Mouse (Mus musculus) C2C12 (cell line): ENCODE data around the gene Disp3.

Experiments used
- CTCF ChIP-seq: IDR thresholded peaks from one replicate; pipeline ENCODE4 v1.5.1; 2011; ENCODE audit not compliant: control insufficient read depth, insufficient read depth, insufficient read length
- MAX ChIP-seq: IDR thresholded peaks from one replicate; pipeline ENCODE4 v1.6.1; 2011; ENCODE audit warnings: mild to moderate bottlenecking, control low read depth
- USF1 ChIP-seq: IDR thresholded peaks from one replicate; pipeline ENCODE4 v1.6.1; 2011; ENCODE audit warnings: low read depth, mild to moderate bottlenecking, control low read depth, moderate library complexity

GRCm38 (mm10) chr4:148287041-148287440, 724 bp downstream of the Disp3 start:
- TF ChIP-seq MAX: no peak
- no peak for TF ChIP-seq CTCF
- no peak for TF ChIP-seq USF1
